Mouse (Mus musculus): ENCODE results near the gene Speer1. TPM values are rescaled to one million over a fixed set of nuclear protein-coding genes. Genes with fewer than 3 reads are reported as not detected.

The Speer1 gene
- polyA plus RNA-seq (2014; fragmentation: Illumina TruSeq; extraction: RNeasy Lipid Tissue Mini Kit (QIAGEN cat#74804); ENCODE audit: low replicate concordance): not detected

DNA sequence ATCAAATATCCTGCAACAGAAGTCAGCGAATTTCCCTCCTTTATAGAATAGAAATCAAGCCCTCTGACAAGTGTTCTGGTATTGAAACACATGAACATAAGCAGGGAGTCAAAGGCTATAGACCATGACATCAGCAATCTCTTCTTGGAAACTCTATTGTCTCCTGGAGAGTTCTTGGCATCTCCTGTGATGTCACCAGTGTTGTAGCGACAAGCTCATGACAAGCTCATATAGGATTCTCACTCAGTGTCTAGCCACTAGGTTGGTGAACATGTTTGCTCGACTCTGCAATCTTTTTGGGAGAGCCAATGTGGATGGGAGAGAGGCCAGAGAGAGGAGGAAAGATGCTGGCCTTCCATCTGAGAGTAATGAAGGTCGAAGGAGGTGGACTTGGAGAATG, at the start of gene Speer1:
Gene Speer1 (plus strand): TSS at position 301 of the 400 bp plus-strand sequence.

Other genes starting within 250 kb of the Speer1 start
- gene Gm8879, start 213.9 kb upstream of the Speer1 start, polyA plus RNA-seq (2014; fragmentation: Illumina TruSeq; extraction: RNeasy Lipid Tissue Mini Kit (QIAGEN cat#74804); ENCODE audit: low replicate concordance): not detected
- not detected for gene Gm5861, start 158.4 kb upstream of the Speer1 start, polyA plus RNA-seq (2014; fragmentation: Illumina TruSeq; extraction: RNeasy Lipid Tissue Mini Kit (QIAGEN cat#74804); ENCODE audit: low replicate concordance)
- gene Gm8890, start 85.5 kb upstream of the Speer1 start, polyA plus RNA-seq (2014; fragmentation: Illumina TruSeq; extraction: RNeasy Lipid Tissue Mini Kit (QIAGEN cat#74804); ENCODE audit: low replicate concordance): not detected
- not detected for gene Gm8897, start 74.9 kb downstream of the Speer1 start, polyA plus RNA-seq (2014; fragmentation: Illumina TruSeq; extraction: RNeasy Lipid Tissue Mini Kit (QIAGEN cat#74804); ENCODE audit: low replicate concordance)
- gene Gm8906, start 161.2 kb downstream of the Speer1 start, polyA plus RNA-seq (2014; fragmentation: Illumina TruSeq; extraction: RNeasy Lipid Tissue Mini Kit (QIAGEN cat#74804); ENCODE audit: low replicate concordance): not detected